Mouse (Mus musculus): ENCODE measurements around the gene Isy1. TPM values are rescaled to one million over a fixed set of nuclear protein-coding genes. Genes with fewer than 3 reads are reported as not detected.

Isy1 gene
- polyA plus RNA-seq, 1 experiment: 6.7 TPM

GRCm38 (mm10) chr6:87804886-87805285, 33.7 kb downstream of the Isy1 start:
- Histone ChIP-seq H3K36me3 (ENCODE audit: control insufficient read depth, insufficient read depth, low read length) (no peaks in the 10 kb centered on the region), H3K27ac (ENCODE audit: control insufficient read depth, insufficient read depth, low read depth, low read length) (no peak overlapping the region), H3K4me3 (ENCODE audit: control insufficient read depth, low read depth, low read length) (no peak overlapping the region), H3K27me3 (ENCODE audit: control insufficient read depth, insufficient read depth, low read length) (no peaks in the 10 kb centered on the region), H3K4me1 (ENCODE audit: control insufficient read depth, insufficient read depth, low read length) (peaks cover 5% of the 10 kb centered on the region)
- TF ChIP-seq CTCF (IDR thresholded peaks at IDR 0.05; ENCODE audit: control insufficient read depth, insufficient read depth, insufficient replicate concordance, low read depth, low read length): no peak
- no peak for TF ChIP-seq POLR2A (IDR thresholded peaks at IDR 0.05; ENCODE audit: control insufficient read depth, low read depth, low read length)

GRCm38 (mm10) chr6:87804036-87804435, 34.6 kb downstream of the Isy1 start:
- Histone ChIP-seq H3K4me3 (ENCODE audit: control insufficient read depth, low read depth, low read length) (no peak overlapping the region), H3K27ac (ENCODE audit: control insufficient read depth, insufficient read depth, low read depth, low read length) (no peak overlapping the region), H3K36me3 (ENCODE audit: control insufficient read depth, insufficient read depth, low read length) (no peaks in the 10 kb centered on the region), H3K27me3 (ENCODE audit: control insufficient read depth, insufficient read depth, low read length) (no peaks in the 10 kb centered on the region), H3K4me1 (ENCODE audit: control insufficient read depth, insufficient read depth, low read length) (no peaks in the 10 kb centered on the region; the same call in none of the 2 replicates)
- TF ChIP-seq POLR2A (IDR thresholded peaks at IDR 0.05; ENCODE audit: control insufficient read depth, low read depth, low read length) (no peak), CTCF (IDR thresholded peaks at IDR 0.05; ENCODE audit: control insufficient read depth, insufficient read depth, insufficient replicate concordance, low read depth, low read length) (no peak)

- H3K4me1 ChIP-seq (ENCODE audit: control insufficient read depth, insufficient read depth, low read length): no peaks in the 10 kb centered on the region; the same call in none of the 2 replicates
- no peaks in the 10 kb centered on the region for H3K36me3 ChIP-seq (ENCODE audit: control insufficient read depth, insufficient read depth, low read length)
- H3K27ac ChIP-seq (ENCODE audit: control insufficient read depth, insufficient read depth, low read depth, low read length): no peak overlapping the region
- TF ChIP-seq POLR2A (IDR thresholded peaks at IDR 0.05; ENCODE audit: control insufficient read depth, low read depth, low read length) (no peak), CTCF (IDR thresholded peaks at IDR 0.05; ENCODE audit: control insufficient read depth, insufficient read depth, insufficient replicate concordance, low read depth, low read length) (no peak)
- H3K27me3 ChIP-seq (ENCODE audit: control insufficient read depth, insufficient read depth, low read length): no peaks in the 10 kb centered on the region
- H3K4me3 ChIP-seq (ENCODE audit: control insufficient read depth, low read depth, low read length): no peak overlapping the region
Observed at GRCm38 (mm10) chr6:87802462-87802861, 36.1 kb downstream of the Isy1 start.

DNA sequence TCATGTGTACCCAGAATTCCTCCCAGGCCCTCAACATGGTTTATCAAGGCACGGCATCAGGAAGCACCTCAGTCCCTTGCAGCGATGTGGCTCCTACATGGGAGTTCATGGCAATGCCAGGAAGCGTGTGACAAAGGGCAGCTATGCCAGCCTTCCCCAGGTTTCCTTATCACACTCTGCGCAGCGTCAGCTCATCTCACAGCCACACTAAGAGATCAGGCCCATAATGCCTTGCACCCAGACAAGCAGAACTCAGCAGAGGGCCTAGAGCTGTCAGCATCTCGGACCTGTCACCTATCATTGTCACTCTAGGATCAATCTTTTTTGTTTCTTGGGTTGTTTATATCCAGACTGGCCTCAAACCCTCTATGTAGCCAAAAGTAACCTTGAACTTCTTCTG, 39.0 kb downstream of the Isy1 start:
- Histone ChIP-seq H3K36me3 (ENCODE audit: control insufficient read depth, insufficient read depth, low read length) (no peaks in the 10 kb centered on the region), H3K27me3 (ENCODE audit: control insufficient read depth, insufficient read depth, low read length) (no peaks in the 10 kb centered on the region), H3K27ac (ENCODE audit: control insufficient read depth, insufficient read depth, low read depth, low read length) (no peak overlapping the region), H3K4me3 (ENCODE audit: control insufficient read depth, low read depth, low read length) (no peak overlapping the region), H3K4me1 (ENCODE audit: control insufficient read depth, insufficient read depth, low read length) (no peaks in the 10 kb centered on the region; the same call in none of the 2 replicates)
- TF ChIP-seq POLR2A (IDR thresholded peaks at IDR 0.05; ENCODE audit: control insufficient read depth, low read depth, low read length) (no peak), CTCF (IDR thresholded peaks at IDR 0.05; ENCODE audit: control insufficient read depth, insufficient read depth, insufficient replicate concordance, low read depth, low read length) (no peak)

DNA sequence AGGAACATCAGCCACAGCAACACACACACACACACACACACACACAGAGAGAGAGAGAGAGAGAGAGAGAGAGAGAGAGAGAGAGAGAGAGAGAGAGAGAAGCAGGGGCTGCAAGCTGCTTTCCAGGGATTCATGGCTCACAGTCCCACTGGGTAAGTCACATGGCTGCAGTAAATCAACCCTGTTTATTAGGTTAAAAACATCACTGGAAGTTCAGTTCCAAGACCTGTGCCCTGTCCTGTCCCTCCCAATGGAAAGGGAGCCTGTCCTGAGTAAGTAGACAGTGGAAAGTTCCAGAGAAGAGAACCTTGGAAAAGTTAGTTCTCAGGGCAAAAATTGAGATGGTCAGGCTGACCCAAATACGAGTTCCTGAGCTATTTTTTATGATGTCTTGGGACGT, 41.3 kb downstream of the Isy1 start:
- Histone ChIP-seq H3K4me1 (ENCODE audit: control insufficient read depth, insufficient read depth, low read length) (no peaks in the 10 kb centered on the region; the same call in none of the 2 replicates), H3K36me3 (ENCODE audit: control insufficient read depth, insufficient read depth, low read length) (no peaks in the 10 kb centered on the region; the same call in 1 of the 2 replicates), H3K4me3 (ENCODE audit: control insufficient read depth, low read depth, low read length) (no peak overlapping the region), H3K27ac (ENCODE audit: control insufficient read depth, insufficient read depth, low read depth, low read length) (no peak overlapping the region), H3K27me3 (ENCODE audit: control insufficient read depth, insufficient read depth, low read length) (no peaks in the 10 kb centered on the region)
- TF ChIP-seq CTCF (IDR thresholded peaks at IDR 0.05; ENCODE audit: control insufficient read depth, insufficient read depth, insufficient replicate concordance, low read depth, low read length) (no peak), POLR2A (IDR thresholded peaks at IDR 0.05; ENCODE audit: control insufficient read depth, low read depth, low read length) (no peak)

GRCm38 (mm10) chr6:87796251-87796880, 42.2 kb downstream of the Isy1 start:
- no peak for TF ChIP-seq POLR2A (IDR thresholded peaks at IDR 0.05; ENCODE audit: control insufficient read depth, low read depth, low read length)
- TF ChIP-seq CTCF (IDR thresholded peaks at IDR 0.05; ENCODE audit: control insufficient read depth, insufficient read depth, insufficient replicate concordance, low read depth, low read length): no peak
- Histone ChIP-seq H3K4me3 (ENCODE audit: control insufficient read depth, low read depth, low read length) (no peak overlapping the region), H3K27me3 (ENCODE audit: control insufficient read depth, insufficient read depth, low read length) (no peaks in the 10 kb centered on the region), H3K4me1 (ENCODE audit: control insufficient read depth, insufficient read depth, low read length) (peaks cover under 1% of the 10 kb centered on the region), H3K36me3 (ENCODE audit: control insufficient read depth, insufficient read depth, low read length) (peaks cover 2% of the 10 kb centered on the region), H3K27ac (ENCODE audit: control insufficient read depth, insufficient read depth, low read depth, low read length) (no peak overlapping the region)

DNA sequence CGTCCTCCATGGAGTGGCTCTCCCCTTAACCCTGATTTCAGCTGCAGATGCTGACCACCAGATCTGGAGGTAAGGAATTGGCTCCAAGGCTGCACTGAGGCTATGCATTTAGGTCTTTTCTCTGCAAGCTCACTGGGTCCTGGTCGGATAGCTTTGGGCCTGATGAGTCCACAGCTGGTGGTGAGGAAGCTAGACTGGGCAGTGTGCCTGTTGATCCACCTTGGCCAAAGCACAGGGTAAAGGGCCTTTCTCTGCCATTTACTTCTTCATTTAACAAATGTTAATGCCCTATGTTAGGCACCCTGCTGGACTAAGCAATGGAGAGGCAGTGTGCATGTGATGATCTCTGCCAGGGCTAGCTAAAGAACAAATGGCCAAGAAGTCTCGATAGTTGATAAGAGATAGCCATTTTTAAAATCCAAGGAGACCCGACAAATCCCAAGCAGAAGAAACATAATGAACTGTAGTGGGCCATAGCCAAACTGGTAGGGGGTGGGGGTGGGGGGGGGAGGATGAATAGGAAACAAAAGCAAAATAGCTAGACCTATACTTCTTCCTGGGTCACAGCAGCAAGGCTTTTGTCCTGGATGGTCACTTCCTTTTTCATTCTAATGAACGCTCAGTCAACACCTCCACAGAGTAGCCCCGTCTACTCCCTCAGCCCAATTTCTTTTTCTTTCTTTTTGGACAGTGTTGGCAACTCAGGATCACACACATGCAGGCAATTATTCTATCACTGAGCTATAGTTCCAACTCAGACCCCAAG, 43.0 kb downstream of the Isy1 start:
- TF ChIP-seq POLR2A (IDR thresholded peaks at IDR 0.05; ENCODE audit: control insufficient read depth, low read depth, low read length) (no peak), CTCF (IDR thresholded peaks at IDR 0.05; ENCODE audit: control insufficient read depth, insufficient read depth, insufficient replicate concordance, low read depth, low read length) (no peak)
- H3K27ac ChIP-seq (ENCODE audit: control insufficient read depth, insufficient read depth, low read depth, low read length): no peak overlapping the region
- peaks cover 5% of the 10 kb centered on the region for H3K36me3 ChIP-seq (ENCODE audit: control insufficient read depth, insufficient read depth, low read length)
- H3K4me1 ChIP-seq (ENCODE audit: control insufficient read depth, insufficient read depth, low read length): peaks cover 7% of the 10 kb centered on the region
- H3K27me3 ChIP-seq (ENCODE audit: control insufficient read depth, insufficient read depth, low read length): no peaks in the 10 kb centered on the region
- H3K4me3 ChIP-seq (ENCODE audit: control insufficient read depth, low read depth, low read length): no peak overlapping the region
